Mouse (Mus musculus) embryo, embryonic 10.5 days (tissue): ENCODE measurements around the gene Senp2.
"Not testable (repeated sequence)": the region's sequence is repeated elsewhere in the genome, so short reads cannot be mapped to it uniquely, and the experiment has no call there.

Source experiments
- DNase-seq: peaks from one replicate; pipeline ENCODE4 v3.0.0-alpha.2; 2015; ENCODE audit warnings: low spot score

The Senp2 gene

DNA sequence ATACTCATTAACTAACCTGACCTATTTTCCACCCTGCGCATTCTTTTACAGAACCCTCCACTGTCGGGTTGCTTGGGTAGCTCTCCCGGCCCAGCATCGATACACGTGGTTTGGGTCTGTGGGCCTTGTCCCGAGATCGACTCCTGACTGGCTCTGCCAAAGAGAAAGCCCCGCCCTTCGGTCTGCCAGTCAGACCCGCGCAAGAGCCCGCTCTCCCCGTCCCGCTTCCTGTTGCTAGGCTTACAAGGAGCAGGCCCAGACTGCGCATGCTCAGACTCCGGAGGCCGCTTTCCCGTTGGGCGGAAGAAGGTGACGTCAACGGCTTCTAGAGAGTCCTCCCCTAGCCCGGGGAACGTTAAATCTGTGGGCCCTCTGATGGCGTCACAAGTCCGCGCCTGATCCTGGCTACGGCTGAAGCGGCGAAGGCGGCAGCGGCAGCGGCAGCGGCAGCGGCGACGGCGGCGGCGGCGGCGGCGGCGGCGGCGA lies at the start of gene Senp2:
TSS of gene Senp2 (plus strand) at position 386 of the 486 bp plus-strand sequence.
- peak; percentile 100 for DNase-seq

DNA sequence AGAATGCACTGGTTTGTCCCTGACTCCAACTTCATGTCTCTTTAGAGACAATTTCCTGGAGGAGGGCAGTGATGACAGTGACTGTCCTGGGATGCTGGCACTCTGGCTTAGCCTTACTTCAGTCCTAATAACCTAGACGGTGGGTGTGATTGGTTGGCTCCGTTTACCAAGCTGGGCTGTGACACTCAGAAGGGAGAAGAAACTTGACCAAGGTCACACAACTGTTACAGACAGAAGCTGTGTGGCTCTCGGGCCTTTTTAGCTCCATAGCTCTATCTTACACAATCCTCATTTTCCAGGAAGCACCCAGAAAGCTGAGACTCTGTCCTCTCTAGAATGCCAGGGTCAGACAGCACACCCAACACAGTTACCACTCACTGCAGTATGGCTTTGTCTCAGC lies 43.7 kb upstream of the Senp2 start:
- no peak for DNase-seq

DNA sequence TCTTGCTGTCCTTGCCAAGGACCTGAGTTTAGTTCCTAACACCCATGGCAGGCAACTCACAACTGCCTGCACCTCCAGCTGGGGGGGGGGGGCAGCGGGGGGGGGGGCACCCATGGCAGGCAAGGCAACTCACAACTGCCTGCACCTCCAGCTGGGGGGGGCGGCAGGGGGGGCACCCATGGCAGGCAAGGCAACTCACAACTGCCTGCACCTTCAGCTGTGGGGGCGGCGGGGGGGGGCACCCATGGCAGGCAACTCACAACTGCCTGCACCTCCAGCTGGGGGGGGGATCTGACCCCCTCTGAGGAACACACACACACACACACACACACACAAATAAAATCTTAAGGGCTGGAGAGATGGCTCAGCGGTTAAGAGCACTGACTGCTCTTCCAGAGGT lies 39.4 kb upstream of the Senp2 start:
- DNase-seq: no peak

DNA sequence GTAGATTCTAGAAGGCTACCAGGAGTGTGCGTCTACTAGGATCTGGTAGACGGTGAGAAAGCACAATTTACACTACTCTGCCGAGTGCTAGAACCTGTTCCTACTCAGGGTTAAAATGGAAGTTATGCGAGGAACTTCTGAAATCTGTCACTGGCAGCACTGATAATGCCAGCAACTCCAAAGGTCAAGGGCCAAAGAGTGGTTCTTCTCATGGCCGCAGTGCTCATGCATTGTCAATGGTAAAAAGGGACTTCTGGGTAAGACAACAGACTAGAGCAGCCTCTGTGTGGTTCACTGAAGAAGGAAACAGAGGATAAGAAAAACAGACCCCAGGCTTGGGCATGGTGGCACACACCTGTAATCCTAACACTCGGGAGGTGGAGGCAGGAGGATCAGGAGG lies 38.7 kb upstream of the Senp2 start:
- DNase-seq: no peak

DNA sequence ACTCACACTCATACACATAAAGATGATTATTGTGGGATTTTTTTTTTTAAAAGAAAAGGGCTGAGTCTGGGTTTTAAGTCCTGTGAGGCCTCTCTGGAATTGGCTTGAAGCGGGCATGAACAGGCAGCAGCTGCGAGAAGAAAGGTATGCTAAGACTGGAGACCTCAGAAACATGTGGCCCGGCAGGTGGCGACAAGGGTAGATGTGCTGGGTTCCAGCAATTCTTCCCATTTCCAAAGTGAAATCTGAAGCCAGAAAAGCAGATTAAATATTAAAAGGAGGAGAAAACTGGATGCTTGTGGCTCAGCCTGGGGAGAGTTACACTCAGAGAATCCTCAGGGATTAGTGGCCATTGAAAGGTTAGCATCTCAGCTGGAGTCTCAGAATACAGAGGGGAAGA lies 37.8 kb upstream of the Senp2 start:
- no peak for DNase-seq

DNA sequence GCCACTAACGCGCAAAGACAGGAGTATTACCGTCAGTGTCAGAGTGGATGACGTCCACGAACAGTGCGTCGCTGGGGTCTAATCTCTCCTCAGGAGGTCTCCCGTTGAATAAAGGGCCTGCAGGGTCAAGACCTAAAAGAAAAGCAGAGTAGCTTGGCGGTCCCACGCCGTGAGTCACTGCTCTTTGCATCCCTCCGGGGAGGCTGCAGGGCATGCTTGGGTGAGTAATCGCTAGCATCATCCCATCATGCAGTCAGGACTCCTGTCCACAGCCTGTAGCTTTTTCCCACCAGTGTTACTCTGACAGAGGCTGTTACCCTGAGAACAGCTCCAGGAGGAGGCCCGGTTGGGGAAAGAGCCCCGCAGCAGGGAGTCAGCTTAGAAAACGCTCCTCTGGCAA lies 33.1 kb upstream of the Senp2 start:
- peak; percentile 27 for DNase-seq

DNA sequence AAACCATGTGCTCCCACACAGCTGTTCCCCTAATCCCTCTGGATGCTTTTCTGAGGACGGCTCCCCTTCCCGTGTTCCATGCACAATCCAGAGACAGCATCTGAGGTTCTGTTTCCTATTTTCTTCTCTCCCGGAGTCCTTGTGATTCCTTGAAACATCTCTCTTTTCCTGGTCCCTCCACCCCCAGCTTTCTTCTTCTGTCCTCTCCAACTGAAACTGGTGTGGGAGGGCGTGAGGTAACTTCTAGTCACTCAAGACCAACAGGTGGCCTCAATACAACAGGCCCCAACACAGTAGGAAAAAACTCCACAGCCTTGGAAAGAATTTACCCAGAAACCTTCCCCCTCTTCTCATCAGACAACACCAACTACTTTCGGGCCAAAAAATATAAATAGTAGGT lies 31.9 kb upstream of the Senp2 start:
- DNase-seq: no peak

DNA sequence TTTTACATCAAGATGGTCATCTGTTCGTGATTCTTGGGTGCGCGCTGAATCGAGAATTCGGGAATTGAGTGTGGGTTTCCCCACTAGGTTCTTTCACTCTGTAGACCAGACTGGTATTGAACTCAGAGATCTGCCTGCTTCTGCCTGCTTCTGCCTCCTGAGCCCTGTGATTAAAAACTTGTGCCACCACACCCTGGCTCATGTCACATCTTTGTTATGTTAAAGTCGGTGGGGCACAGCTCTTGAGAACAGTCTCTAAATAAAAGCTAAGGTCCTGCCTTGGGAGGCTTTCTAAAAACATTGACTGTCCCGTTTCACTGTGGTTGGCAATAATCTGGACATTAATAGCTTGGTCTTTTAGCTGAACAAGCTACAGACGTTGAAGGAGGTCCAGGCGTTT lies 26.1 kb upstream of the Senp2 start:
- DNase-seq: no peak

DNA sequence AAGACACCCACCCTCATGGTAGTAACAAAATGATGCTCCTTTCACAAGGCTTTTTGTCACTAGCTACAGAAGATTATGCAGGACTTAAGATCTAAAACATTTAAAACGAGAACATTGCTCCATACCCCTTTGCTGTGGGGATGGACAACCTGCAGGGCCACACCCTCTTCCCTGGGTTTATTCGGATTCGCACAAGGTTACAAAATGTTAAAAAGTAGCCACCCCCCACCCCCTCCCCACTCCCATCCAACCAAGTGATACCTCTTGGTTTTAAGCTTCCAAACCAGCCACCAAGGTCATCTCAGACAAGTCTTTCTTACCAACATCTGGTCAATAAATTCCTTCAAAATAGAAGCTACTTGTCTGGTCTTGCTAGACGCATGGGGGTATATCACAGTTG lies 25.7 kb upstream of the Senp2 start:
- DNase-seq: no peak

DNA sequence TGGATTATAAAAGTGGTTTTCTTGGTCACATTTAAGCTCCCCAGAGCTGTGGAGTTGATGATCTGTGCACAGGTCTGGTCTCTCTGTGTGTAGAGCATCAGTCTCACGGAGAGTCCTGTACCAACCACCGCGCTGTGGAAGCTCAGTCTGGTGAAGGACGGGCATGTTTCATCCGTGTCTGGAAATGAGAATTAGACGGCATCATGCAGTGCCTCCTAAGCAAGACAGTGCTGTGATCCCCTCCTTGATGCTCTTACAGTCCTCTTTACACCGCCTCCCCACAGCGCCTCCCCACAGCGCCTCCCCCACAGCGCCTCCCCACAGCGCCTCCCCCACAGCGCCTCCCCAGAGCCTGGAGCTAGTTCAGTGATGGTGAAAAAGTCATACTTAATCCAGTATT lies 25.2 kb upstream of the Senp2 start:
- DNase-seq: no peak

DNA sequence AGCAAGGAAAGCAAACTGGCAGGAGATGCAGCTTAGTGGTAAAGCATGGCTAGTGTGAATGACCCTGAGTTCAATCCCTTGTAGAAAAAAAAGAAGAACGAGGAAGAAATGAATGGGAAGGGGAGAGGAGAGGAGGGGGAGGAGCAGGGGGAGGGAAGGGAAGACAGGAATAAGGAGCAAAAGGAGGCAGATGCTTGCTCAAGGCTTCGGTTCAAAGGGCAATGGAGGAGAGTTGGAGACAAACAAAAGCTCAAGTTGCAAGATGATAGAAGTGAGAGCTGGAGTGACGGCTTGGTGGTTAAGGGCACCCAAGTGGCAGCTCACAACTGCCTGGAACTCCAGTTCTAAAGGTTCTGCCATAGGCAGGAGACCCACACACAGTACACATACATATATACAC lies 23.1 kb upstream of the Senp2 start:
- DNase-seq: no peak

DNA sequence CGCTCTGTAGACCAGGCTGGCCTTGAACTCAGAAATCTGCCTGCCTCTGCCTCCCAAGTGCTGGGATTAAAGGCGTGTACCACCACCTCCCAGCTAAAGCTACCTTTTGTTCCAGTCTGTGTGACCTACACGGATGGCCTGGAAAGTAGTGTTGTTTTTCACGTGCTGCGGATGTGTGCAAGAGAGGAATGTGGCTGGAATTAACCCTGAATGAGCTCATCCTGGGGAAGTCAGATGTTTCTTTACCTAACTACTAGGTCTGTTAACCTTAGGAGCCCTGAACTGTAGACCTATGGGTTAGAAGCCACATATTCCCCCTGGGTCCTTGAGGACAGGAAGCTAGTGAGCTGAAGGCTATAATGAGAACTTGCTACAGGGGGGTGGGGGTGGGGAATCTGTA lies 21.3 kb upstream of the Senp2 start:
- no peak for DNase-seq

DNA sequence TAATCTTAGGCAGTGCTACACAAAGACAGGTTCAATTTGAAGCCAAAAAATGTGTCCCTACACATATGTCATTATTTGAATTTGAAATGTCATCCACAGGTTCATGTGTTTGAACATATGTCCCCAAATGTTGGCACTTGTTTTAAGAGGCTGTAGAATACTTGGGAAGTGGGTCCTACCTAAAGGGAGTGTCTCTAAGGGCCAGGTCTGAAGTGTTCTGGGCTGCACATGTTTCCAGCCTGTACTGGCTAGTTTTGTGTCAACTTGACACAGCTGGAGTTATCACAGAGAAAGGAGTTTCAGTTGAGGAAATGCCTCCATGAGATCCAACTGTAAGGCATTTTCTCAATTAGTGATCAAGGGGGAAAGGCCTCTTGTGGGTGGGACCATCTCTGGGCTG lies 18.4 kb upstream of the Senp2 start:
- not testable (repeated sequence) for DNase-seq

DNA sequence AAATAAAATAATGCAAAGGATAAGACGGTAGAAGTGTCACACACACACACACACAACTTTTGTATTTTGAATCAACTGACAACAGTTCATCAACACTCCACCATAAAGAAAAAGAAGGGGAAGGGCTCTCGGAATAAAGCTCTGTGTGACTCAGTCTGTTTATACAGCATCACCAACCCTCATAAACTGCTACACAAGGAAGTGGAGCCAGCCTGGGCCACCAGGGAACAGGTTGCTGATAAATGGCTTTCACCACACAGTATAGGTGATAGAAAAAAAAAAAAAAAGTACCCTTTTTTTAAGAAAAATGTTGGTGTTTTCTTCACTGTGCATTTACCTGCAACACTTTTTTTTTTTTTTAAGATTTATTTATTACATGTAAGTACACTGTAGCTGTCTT lies 17.5 kb upstream of the Senp2 start:
- DNase-seq: no peak

DNA sequence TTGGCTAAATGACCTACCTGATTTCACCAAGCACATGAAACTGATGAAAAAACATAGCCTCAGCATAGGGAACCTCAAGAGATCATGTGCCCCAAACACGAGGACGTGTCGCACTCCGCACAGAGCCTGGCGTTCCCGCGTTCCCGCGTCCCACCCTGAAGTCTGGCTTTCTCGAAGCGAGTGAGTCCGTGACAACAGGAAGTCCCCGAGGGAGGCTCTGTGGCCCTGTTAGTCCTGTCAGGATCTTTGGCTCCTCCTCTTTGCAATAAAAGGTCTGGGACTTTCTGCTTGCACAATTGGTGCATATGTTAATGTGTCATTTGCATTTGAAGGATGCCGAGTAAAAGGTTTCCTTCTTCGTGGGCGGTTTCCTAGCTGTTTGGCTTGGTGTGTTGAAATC lies 14.0 kb upstream of the Senp2 start, which contains the start of gene Liph:
TSS of gene Liph (minus strand) at position 360 of the 400 bp plus-strand sequence.
- peak; percentile 50 for DNase-seq

DNA sequence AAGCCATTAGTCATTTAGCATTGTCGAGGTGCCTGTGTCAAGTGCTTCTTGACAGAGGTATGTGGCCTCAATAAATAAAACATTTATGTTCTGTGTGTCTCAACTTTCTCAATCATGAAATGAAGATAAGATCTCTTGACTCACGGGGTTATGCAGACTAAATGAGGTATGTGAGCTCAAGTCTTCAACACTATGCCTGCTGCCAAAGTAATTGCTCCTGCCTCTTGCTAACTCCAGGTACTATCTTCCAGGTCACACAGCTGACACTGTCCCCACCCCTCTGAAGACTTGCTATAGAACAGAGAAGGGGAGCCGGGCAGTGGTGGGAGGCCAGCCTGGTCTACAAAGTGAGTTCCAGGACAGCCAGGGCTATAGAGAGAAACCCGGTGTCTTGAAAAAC lies 12.9 kb upstream of the Senp2 start:
- no peak for DNase-seq

DNA sequence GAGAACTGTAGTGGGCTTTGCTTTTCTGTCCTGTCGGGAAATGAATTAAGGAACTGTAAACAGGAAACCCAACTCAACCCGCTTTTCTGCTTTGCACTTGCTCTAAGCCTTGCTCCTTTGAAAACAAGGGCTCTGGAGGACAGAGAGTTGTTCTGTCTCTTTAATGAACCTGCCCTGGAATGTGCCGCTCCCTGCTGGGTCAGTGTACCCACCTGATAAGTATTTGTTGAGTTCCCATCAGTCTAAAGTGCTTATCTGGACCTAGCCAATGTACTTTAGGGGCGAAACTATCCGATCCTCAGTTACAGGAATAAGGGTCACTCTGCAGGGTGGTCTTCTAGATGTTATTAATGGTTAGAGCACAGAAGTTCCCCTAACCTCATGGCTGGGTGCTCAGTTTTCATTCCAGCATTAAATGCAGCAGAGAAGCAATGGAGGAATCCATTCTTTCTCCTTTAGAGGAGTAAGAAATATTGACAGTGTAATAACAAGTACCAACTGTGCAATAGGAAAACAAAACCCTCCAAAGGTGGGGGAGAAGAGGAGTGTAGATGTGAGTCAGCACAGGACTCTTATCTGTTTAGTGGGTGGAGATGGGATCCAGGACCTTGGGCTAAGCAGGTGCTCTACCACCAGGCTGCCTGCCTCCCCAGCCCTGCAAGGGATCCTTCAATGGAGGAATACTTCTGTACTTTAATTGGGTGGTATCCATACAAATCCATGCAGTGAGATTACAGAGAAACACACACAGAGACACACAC lies 12.2 kb upstream of the Senp2 start:
- no peak for DNase-seq

DNA sequence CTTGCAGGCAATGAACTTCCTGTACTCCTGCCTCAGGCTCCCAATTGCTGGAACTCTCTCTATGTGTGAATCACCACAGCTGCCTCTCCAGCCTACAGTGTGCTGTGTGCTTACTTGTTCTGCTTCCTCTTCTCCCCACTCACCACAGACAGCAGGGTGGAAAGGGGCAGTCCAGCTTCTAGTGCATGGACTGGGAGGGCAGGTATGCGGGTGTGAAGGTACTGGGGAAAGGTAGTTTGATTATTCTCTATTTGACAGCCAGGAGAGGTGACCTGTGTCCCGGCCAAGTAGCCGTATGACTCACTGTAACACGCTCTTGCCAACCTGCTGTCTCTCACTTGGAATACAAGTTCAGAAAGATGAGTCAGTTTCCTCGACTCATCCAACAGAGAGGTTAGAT lies 11.2 kb upstream of the Senp2 start:
- no peak for DNase-seq

DNA sequence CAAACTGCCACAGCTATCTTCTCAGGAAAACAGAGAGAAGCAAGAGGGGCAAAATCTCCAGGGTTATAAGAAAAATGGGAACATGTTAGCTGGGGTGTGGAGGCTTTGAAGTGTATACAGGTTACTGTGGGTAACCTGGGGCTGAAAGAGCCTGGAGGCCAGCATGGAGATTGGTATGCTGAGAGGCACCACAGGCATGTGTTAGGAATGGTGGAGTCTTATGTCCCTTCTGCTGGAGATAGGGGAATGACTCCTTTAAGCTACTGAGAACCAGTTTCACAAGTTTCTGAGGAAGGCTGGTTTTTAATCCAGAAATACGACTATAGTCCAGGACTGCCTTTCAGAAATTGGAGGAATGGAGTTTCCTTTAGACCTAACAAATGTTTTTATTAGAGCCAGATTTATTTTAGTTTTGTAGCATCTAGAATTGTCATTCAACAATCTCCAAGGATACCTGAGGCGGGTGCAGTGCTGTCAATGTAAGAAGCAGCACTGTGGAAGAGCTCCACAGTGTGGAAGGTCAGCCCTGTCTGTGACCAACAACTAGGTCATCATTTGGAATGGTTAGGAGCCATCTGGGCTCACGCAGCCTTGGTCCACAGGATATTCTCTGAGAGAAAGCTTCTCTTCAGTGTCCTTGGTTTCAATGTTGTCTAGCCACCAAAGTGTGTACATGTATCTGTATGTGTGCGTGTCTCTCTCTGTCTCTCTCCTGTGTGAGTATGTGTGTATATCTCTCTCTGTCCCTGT lies 9.2 kb upstream of the Senp2 start:
- DNase-seq: no peak

DNA sequence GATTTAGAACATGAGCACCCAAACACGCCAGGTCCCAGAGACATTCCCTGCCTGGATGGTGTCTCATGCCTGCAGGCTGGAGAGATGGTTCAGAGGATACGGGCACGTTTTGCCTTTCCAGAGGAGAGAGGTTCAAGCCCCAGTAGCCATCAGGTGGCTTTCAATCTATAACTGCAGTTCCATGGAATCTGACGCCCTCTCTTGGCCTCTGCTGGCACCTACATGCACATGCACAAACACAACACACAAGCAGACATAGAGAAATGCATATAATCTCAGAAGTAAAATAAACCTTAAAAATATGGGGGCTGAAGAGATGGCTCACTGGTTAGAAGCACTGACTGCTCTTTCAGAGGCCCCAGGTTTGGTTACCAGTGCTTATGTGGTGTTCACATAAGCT lies 8.1 kb upstream of the Senp2 start:
- DNase-seq: no peak

DNA sequence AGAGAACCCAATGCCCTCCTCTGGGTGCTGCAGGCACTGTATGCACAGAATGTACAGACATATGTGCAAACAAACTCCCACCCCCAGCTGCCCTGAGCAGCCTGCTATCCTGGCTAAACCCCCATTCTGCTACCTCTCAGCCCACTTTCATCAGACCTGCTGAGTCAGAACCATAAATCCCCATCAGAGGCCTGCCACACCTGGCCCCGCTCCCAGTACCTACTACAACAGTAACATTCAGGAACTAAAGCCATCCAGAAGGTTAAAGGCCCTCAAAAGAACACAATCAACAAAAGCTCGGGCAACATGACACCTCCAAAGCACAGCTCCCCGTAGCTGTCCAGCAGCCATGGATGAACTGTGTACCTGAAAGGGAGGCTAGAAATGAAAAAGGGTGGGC lies 7.7 kb upstream of the Senp2 start:
- DNase-seq: no peak

DNA sequence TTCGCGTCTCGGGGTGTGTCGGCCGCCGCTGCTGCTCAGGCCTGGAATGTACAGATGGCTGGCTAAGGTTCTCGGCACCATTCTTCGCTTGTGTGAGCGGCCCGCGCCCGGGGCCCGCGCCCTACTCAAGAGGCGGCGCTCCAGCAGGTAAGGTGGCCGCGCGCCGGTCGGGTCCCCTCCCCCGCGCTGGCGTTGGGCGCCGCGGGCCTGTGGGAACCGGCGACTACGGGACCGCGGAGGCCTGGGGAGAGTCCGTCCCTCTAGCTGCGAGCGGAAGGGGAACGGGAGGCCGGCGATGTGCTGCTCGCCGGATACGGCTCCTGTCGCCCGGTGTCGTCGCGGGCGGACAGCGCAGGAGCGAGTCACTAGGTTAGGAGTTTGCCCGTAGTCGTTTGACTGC lies 312 bp downstream of the Senp2 start:
- no peak for DNase-seq

DNA sequence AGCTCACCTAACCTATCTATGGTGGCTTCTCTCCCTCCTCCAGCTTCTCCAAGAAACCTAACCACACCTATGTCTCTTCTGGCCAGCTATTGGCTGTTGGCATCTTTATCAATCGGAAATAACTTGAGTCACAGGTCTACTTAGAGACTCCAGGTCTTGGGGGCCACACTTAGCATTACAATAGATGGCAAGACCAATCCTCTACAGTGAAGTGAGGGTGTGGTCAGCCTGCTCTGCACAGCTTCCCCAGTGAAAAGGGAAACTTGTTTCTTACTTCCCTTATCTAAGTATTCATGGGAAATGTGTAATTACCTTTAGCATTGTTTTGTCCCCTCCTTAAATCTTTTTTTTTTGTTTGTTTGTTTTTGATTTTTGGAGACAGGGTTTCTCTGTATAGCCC lies 6.3 kb downstream of the Senp2 start:
- DNase-seq: no peak

DNA sequence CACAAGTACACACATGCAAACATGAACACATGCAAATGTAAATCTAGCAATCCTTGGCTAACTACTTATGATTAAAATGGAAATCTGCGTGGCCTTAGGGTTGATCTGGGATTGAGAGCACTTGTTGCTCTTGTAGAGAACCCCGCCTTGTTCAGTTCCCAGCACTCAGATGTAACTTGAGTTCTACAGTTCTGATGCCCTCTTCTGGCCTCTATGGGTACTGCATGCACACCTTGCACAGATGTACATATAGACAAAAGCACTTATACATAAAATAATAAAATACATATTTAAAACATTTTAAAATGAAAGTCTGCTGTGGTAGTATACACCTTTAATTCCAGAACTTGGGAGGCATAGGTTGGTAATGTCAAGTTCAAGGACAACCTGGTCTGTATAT lies 12.8 kb downstream of the Senp2 start:
- DNase-seq: peak; percentile 17
